Mouse (Mus musculus): ENCODE measurements around the gene Gtpbp3.
"Not testable (repeated sequence)": the region's sequence is repeated elsewhere in the genome, so short reads cannot be mapped to it uniquely, and the experiment has no call there.

Gene Gtpbp3

DNA sequence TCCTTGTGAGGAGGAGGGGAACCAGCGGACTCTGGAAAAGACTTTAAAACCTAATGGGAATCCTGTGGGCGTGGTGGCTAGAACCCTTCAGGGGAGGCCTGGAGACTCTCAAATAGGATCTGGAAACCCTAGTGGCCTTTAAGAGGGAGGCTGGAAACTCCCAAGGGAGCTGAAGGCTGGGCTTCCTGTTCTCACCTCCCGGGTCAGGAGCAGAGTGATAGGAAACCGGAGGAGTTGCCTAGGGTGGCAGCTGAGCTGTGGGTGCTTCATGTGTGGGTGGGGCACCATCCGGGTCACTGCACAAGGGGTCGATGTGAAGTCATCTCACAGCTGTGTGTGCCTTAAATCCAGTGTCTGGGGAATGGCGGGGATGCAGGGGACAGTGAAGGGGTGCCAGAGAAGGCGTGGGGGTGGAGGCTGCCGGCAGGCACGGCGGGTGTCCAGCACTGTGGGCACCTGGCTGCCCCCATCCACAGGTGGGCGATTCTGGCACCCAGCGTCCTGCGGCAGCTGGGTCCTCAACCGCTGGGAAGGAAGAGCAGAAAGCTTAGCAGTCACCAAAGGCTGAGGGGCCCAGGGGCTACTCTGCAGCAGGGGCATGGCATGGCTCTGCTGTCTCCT, 10.1 kb downstream of the Gtpbp3 start:
- DNase-seq (ENCODE audit: low spot score) = peak; percentile 93

DNA sequence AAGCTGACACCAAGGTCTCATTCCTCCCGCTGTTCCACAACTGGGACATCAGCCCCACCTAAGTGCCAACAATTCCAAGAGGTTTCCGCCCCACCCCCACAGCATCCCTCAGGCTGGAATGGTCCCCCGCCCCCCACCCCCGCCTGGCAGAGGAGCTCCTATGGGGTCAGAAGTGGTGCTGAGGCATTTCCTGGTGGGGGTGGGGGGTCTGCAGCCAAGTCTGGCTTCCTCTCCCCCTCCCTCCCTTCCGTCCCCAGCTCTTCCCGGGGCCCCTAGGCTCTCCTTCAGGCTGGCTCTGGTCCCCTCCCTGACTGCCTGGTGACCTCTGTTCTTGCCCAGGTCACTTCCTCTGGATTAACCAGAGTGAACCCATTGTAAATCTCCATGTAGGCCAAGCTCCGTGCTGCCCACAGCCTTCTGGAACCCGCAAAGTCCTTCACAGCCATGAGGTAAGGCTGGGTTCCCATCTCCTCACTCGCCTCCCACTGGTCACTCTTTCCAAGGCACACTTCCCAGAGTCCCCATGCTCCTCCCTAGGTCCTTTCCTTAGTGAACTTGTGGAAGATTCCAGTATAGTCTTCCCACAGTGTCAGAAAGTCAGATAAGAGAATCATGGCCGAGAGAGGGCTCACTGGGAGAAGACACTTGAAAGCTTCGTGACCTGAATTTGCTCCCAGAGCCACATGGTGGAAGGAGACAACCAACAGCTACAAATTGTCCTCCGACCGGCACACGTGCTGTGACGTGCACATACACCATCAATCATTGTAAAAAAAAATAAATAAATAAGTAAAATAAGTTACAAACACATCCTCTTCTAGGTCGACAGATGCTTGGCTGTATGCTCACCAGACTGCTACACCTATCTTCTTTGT, 11.2 kb downstream of the Gtpbp3 start:
- no peak for DNase-seq (ENCODE audit: low spot score)

DNA sequence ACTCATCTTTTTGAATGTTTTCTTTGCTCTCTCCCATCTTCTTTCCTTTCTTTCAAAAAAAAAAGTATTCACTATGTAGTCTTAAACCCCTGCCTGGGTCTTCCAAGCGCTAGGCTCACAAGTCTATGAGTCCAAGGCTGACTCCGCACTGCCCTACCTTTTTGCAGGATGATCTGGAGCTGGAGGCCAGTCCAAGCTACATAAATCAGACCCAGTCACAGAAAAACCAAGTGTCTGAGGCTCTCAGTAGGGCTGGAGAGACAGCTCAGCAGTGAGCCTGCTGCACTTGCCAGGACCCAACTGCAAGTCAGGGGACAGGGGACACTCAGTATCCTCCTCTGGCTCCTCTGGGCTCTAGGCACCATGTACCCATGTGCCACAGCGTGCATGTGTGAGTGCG, 16.4 kb downstream of the Gtpbp3 start:
- no peak for DNase-seq (ENCODE audit: low spot score)

DNA sequence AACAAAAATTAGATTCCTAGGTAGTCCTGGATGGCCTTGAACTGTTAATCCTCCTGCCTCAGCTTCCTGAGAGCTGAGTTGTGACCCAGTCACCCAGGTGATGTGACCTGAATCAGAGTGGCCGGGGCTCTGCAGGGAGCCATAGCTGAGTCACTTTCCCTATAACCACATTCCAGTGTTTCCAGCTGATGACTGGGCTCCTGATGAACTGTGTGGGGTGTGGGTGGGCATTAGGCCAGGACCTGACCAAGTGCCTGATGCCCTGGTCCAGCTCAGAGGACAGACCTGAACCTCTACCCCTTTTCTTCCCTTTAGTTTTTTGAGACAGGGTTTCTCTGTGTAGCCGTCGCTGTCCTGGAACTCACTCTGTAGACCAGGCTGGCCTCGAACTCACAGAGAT, 17.4 kb downstream of the Gtpbp3 start:
- DNase-seq (ENCODE audit: low spot score) = no peak

DNA sequence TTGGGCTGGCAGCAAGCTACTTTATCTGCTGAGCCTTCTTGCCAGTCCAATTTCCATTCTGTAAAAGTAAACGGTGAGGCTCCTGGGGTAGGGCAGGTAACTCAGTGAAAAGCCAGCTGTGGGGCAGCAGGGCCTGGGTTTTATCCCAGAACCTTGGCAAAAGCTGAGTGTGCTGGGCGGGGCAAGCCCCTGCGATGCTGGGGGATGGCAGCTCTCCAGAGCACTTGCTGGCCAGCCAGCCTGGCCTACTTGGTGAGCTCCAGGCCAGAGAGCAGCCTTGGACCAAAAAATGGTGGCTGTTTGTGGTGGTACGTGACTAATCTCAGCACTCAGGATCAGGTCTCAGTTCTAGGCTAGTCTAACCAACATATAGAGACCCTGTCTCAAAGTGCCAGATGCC, 18.1 kb downstream of the Gtpbp3 start:
- peak; percentile 68 for DNase-seq (ENCODE audit: low spot score)

DNA sequence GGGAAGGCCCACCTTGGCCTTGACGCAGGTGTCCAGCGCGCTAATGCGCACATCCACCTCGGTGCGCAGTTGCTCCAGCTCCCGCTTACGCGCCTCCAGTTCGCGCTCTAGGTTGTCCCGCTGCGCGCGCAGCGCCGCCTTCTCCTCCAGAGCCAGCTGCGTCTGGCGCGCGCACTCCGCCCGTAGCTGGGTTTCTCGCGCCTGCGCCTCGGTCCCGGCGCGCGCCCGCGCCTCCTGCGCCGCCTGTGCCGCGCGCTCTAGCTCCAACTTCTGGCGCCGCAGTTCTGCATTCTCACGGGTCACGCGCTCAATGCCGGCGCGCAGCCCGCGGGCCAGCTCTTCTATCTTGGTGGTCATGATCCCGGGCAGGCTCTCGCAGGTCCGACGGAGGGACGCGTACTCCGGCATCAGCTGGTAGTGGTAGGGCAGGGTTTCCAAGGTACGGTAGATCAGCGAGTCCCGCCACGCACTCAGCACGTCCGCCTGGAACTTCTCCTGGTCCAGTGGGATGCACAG, 19.7 kb downstream of the Gtpbp3 start:
- peak; percentile 85 for DNase-seq (ENCODE audit: low spot score)

GRCm38 (mm10) chr8:71509316-71509715, 21.4 kb downstream of the Gtpbp3 start:
- peak; percentile 61 for DNase-seq (ENCODE audit: low spot score)

DNA sequence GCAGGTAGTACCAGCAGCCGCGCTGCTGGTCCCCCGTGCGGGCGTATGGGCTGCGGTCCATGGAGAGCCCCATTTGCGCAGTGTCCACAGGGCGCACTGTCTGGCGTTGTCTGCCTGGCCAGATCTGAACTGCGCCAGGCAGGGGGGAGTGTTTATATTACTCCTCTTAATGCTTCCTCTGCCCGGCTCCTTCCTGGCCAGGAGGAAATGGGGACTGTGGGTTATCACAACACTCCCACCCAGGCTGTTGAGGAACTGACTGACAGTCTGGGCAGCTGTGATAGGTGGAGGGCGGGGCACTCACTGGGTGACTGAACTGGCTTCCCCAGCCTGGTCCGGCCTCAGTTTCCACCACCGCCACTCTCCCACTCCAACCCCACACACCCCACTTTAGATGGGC, 23.7 kb downstream of the Gtpbp3 start, which contains the start of gene Plvap:
TSS of gene Plvap (minus strand) at position 109 of the 400 bp plus-strand sequence.
- DNase-seq (ENCODE audit: low spot score) = no peak

DNA sequence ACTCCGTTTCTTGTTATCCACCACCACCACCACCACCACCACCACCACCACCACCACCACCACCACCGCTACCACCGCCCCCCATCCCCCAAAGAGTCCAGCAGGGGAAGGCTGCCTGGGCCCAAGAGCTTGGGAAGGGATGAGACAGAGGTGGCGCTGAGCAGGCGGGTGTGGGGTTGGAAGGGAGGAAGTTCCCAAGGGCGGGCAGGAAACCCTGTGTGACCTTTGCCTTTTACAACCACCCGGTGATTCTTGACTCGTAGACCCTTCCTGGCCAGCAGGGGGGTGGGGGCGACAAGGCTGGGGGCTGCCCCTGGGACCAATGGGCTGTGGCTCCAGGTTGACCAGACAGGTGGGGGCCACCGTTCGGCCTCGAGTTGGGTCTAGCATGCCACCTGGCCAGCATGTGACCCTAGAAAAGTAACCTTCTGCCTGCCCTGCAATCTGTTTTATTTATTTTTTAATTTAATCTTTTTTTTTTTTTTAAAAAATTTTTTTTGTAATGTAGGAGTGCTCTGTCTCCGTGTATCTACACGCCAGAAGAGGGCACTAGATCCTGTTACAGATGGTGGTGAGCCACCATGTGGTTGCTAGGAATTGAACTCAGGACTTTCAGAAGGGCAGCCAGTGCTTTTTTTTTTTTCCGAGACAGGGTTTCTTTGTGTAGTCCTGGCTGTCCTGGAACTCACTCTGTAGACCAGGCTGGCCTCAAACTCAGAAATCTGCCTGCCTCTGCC, 25.3 kb downstream of the Gtpbp3 start:
- DNase-seq (ENCODE audit: low spot score) = no peak

- no peak for DNase-seq (ENCODE audit: low spot score)
These were observed 27.1 kb downstream of the Gtpbp3 start for GRCm38 (mm10) chr8:71515043-71515442.

GRCm38 (mm10) chr8:71516786-71517185, 28.9 kb downstream of the Gtpbp3 start:
- DNase-seq (ENCODE audit: low spot score) = no peak

- DNase-seq (ENCODE audit: low spot score) = peak; percentile 90
These were observed 31.3 kb downstream of the Gtpbp3 start for GRCm38 (mm10) chr8:71519037-71519825.

- peak; percentile 99 for DNase-seq (ENCODE audit: low spot score)
These were observed 33.7 kb downstream of the Gtpbp3 start for GRCm38 (mm10) chr8:71521634-71522033.

DNA sequence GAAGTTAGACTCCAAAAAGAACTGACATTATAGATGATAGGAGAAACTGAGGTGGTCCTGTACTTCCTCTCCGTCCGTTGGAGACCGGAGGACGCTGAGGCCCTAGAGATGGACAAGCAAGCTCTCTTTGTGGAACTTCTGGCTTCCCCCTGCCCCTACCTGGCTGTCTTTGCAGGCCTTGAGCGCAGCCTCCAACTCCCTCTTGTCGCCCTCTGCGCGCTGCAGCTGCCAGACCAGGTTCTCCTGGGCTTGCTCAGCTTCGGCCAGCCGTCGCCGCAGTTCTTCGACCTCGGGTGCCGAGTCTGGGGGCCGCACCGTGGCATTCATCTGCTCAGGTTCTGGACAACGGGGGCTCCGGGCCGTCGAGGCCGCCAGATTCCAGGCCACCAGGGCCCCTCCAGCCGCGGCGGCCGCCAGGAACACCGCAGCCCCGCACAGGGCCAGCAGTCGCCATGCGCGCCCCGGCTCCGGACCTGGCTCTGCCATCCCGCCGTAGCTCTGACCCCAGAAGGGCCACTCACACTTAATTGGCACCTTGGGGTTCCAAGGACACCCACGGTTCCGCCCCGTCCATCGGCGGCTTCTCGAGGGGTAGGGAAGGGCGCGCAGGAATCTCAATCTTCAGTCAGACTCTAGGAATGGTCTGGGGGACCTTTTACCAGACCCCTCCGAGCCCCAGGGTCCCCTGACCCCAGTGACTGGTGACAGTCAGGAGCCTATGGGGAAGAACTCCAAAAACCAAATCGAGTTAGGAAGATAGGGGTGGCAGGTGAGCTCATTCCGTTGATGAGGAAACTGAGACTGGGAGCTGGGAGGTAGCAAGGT, 37.5 kb downstream of the Gtpbp3 start, which contains the start of gene Ccdc194:
TSS of gene Ccdc194 (minus strand) at position 486 of the 825 bp plus-strand sequence.
- no peak for DNase-seq (ENCODE audit: low spot score)

- no peak for DNase-seq (ENCODE audit: low spot score)
These were observed 38.4 kb downstream of the Gtpbp3 start for GRCm38 (mm10) chr8:71526272-71526671.

- DNase-seq (ENCODE audit: low spot score) = no peak
These were observed 39.4 kb downstream of the Gtpbp3 start for GRCm38 (mm10) chr8:71527162-71527870.

DNA sequence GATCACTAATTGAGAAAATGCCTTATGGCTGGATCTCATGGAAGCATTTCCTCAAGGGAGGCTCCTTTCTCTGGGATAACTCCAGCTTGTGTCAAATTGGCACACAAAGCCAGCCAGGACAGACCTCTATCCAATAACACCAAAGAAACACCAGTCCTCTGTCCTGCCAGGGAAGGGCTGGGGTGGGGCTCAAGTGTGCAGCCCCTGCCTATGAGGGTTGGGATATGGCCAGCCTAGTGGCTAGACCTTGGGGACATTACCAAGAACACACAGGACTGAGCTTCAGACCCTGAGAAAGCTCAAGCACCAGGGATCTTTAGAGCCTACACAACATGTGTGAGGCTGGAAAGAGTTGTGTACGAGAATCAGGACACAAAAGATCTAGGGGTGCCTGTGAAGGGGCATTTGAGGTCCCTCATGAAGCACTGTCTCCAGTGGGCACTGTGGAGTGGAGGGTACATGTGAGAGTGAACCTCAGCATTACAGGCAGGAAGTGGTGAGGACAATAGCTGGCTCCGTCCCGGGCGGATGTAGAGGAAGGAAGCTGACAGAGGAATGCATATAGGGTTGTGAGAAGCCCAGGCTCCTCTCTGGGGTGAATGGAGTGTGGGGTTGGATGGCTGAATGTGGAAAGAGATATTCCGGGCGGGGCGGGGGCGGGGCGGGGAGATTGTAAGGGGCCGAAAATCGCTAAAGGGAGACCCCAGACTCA, 40.6 kb downstream of the Gtpbp3 start:
- DNase-seq (ENCODE audit: low spot score) = no peak

DNA sequence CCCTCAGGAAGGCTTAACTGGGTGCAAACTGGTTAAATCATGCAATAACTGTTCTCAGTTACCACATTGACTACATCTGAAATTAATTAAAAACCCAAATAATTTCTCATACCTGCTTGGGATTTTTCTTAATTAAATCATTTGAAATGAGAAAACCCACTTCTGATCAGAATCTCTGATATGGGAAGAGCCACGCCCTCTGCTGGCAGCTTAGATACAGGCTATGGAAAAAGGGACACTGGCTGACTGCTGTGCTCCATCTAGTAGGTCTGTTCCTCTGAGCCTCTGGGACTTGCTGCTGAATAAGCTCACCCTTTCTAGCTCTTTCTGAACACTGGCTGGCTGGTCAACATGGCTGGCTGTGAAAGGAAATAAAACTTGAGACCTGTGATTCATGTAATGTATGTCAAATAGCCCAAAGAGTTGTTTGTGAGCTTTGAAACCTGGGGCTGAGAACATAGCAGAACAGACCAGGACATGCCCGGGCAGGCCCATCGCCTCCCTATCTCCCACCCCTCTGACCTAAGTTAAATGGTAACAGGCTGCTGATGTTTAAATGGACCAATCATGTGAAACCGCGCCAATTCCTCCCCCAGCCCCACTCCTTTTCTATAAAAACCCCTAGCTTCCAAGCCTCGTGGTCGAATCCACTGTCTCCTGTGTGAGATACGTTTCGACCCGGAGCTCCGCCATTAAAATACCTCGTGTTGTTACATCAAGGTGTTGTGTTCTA, 43.0 kb downstream of the Gtpbp3 start:
- DNase-seq (ENCODE audit: low spot score) = not testable (repeated sequence)
